Mouse (Mus musculus): ENCODE measurements around the gene Odaph.
"Not testable (repeated sequence)": the region's sequence is repeated elsewhere in the genome, so short reads cannot be mapped to it uniquely, and the experiment has no call there.

The Odaph gene

DNA sequence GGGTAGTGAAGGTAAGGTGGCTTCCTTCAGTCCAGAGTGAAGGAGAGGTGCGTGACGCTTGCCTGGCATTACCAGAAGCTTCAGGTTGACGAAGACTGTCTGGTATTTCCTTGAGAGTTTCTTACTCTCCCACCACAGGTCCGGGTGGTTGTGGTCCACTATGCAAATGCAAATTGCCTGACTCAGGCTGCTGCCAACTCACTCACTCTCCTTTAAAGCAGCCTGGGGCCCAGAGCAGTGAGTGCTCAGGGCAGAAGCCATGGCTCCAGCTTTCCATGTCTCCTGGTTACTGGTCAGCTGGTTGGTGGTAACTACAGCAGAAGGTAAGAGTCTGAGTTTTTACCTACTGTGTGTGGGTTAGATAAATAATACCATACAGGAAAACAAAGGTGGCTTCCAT is at the start of gene Odaph:
Gene Odaph (plus strand): TSS at position 240 of the 400 bp plus-strand sequence.
- no peak for DNase-seq (ENCODE audit: low read depth, low spot score)

GRCm38 (mm10) chr5:91945609-91946008 is 41.7 kb upstream of the Odaph start:
- not testable (repeated sequence) for DNase-seq (ENCODE audit: low read depth, low spot score)

DNA sequence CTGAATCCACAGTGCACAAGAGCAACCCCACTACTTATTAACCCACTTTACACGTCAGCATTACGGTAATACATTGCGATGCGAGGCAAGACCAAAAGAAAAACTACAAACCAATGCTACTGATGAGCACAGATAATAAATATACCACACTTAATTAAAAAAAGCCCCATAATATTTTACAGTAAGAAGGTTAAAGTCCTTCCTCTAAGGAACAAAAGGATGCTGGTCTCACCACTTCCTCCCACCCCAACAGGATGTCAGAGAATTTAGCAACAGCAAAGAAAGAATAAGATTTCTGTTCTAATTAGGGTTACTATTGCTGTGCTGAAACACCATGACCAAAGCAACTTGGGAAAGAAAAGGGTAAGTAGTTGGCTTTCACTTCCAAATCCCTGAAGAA is 40.3 kb upstream of the Odaph start:
- peak; percentile 31 for DNase-seq (ENCODE audit: low read depth, low spot score)

- no peak for DNase-seq (ENCODE audit: low read depth, low spot score)
These were observed 37.8 kb upstream of the Odaph start for GRCm38 (mm10) chr5:91949441-91949840.

DNA sequence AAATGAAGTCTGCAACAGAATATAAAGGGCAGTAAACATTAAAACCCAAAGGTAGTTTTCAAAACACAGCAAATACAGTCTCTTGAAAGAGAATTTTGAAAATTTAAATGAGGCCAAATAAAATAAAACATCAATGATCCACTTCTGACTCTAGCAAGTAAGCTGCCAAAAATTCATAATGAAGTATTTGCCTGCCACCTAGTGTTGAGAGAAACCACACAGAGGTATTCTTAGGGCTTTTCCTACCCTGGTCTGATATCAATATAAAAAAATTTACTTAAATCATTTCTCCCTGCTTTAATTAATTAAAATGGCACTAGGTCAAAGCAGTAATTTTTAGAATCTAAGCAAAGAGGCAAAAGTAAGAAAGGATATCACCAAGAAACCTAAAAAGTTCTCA is 35.9 kb upstream of the Odaph start:
- peak; percentile 18 for DNase-seq (ENCODE audit: low read depth, low spot score)

GRCm38 (mm10) chr5:91956991-91957760 is 30.1 kb upstream of the Odaph start:
- no peak for DNase-seq (ENCODE audit: low read depth, low spot score)

DNA sequence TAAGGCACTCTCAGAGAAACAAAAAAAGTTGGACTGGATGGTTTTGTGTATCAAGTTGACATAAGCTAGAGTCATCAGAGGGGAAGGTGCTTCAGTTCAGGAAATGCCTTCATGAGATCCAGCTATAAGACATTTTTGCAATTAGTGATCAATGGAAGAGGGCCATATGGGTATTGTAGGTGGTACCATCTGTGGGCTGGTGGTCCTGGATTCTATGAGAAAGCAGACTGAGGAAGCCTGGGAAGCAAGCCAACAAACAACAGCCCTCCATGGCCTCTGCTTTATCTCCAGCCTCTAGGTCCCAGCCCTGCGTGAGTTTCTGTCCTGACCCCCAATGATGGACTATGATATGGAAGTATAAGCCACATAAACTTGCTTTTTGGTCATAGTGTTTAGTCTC is 28.2 kb upstream of the Odaph start:
- DNase-seq (ENCODE audit: low read depth, low spot score) = no peak

- DNase-seq (ENCODE audit: low read depth, low spot score) = peak; percentile 10
These were observed 27.3 kb upstream of the Odaph start for GRCm38 (mm10) chr5:91959986-91960385.

DNA sequence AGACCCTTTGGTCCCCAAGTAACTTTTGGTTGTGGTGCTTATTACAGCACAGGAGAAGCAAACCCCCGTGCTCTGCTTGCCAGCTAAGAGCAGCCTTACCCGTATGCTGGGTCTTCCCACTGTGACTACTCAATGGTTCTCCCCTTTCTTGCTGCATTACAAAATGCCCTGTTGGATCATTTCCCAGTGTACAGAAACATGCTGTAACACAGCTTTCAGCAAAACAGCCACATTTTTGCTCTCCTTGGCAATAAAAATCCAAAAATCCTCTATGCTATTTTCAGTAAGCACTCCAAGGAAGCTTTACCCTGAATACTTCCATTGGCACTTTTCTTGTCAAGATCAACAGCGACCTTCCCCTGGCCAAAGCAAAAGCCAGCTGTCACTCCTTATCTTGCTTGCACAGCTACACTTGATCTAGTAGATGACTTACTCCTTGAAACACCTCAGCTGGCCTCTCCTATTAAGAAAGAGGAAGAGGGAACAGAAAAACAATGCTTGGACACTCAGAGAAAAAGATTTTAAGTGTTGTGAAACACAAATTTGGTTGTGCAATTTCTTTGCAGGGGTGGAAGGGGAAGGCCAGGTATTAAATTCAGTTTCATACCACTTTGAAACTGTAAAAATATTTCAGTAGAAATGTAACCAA is 26.5 kb upstream of the Odaph start:
- DNase-seq (ENCODE audit: low read depth, low spot score) = no peak

GRCm38 (mm10) chr5:91961370-91961769 is 25.9 kb upstream of the Odaph start:
- peak; percentile 52 for DNase-seq (ENCODE audit: low read depth, low spot score)

- no peak for DNase-seq (ENCODE audit: low read depth, low spot score)
These were observed 25.0 kb upstream of the Odaph start for GRCm38 (mm10) chr5:91962259-91962638.

GRCm38 (mm10) chr5:91962639-91963440 is 24.4 kb upstream of the Odaph start, which contains the start of gene Rchy1:
Gene Rchy1, minus strand, starts transcription at chr5:91963068.
- peak; percentile 93 for DNase-seq (ENCODE audit: low read depth, low spot score)

DNA sequence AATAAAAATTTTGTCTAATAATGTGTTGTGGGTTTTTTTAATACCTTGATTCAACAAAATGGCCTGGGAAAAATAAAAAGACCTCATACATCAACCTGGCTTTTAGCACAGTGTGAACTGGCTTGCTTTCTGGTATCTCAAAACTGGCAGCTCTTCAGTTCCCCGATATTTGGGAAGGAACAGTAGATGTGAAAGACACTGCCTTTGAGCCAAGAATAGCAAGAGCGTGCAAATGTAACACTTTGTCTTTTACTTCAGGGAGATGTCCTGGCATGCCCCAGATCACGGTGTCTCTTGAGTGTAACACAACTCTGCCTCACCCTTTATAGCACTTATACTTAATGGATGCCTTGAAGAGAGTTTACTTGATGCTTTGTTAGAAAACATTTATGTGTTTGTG is 15.2 kb upstream of the Odaph start:
- DNase-seq (ENCODE audit: low read depth, low spot score) = no peak

DNA sequence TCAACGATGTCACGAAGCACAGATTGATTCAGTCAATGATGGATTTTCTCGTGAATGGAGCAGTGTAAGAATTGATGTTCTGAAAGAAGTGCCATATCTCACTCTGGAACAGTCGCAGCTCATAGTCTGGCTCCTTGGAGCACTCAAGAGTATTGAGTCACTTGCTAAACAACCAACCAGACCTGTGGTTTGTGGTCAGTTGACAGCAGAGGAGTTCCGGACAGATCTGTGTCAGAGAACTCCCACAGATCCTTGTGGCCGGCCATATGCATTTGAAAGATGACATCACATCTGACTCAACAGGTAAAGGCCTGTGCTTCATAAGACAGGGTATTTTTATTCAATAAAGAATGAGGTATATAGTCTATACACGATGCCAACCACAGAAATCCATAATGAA is 13.3 kb upstream of the Odaph start:
- DNase-seq (ENCODE audit: low read depth, low spot score) = no peak

DNA sequence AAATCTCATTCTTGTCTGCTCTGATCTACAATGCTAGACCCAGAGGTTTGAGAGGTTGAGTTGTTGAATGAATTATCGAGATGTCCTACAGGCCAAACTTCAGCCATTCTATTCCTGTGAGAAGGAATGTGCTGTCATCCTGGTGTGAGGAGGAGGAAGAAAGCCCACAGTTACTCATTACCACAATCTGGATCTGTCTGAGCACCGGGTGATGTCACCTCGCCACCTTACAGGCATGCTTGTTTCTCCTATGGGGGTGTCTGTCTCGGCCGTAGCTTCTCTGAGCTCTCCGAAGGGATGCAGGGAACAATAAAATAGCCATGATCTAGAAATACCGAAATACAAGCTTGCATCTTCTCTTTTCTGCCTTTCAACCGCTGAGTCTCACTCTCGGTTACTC is 11.5 kb upstream of the Odaph start:
- DNase-seq (ENCODE audit: low read depth, low spot score) = no peak

GRCm38 (mm10) chr5:91976566-91977396 is 10.5 kb upstream of the Odaph start:
- no peak for DNase-seq (ENCODE audit: low read depth, low spot score)

DNA sequence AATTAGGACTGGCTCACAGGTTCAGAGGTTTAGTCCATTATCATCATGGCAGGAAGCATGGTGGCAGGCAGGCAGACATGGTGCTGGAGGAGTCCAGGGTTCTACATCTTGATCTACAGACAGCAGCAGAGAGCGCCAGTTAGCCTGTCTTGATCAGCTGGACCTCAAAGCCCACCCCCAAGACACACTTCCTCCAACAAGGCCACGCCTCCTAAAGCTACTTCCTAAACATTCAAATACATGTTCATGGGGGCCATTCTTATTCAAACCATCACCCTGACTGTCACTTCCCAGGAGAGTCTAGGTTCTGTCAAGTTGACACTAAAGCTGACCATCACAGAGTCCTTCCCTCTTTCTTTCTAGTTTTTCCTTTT is 9.9 kb upstream of the Odaph start:
- no peak for DNase-seq (ENCODE audit: low read depth, low spot score)

DNA sequence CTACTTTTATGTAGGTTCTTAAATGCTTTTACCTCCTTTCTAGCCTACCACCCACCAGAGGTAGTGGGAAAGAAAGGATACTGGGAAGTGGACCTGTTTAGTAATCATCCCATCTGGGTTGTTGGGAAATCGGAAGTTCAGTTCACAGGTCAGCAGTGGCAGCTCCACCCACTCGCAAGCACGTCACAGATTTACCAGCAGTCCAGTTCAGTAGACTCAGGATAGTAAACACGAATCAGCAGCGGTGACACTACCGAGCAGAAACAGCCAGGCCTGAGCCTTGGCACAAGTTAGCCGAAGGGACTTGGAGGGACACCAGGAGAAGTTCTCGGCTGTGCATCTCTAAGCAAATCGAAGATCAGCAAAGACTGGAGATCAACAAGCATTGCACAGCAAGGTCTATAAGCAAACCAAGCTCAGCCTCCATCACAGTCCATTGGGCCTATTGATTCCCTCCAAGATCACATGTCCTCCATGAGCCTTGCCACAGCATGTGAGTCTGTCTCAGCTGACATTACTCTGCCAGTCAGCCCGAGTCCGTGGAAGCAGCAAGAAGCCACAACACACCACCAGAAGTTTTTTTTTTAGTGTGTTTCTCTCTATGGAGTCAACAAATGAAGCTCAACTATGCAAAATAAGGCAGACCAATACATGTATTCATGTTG is 6.0 kb upstream of the Odaph start:
- no peak for DNase-seq (ENCODE audit: low read depth, low spot score)

- DNase-seq (ENCODE audit: low read depth, low spot score) = no peak
These were observed 3.8 kb upstream of the Odaph start for GRCm38 (mm10) chr5:91983490-91983889.

GRCm38 (mm10) chr5:91985721-91986120 is 1.6 kb upstream of the Odaph start:
- DNase-seq (ENCODE audit: low read depth, low spot score) = peak; percentile 24

- no peak for DNase-seq (ENCODE audit: low read depth, low spot score)
These were observed 524 bp downstream of the Odaph start for GRCm38 (mm10) chr5:91987799-91988198.

Measured in CD4-positive, CD25-positive, alpha-beta regulatory T cell, adult 2 months (primary cell).